Mouse (Mus musculus) spleen, adult 2 months (tissue): Measurements from ENCODE around the gene Nol4l.

ENCODE experiments used
- CTCF ChIP-seq: fragments of 200-500 bp; IDR thresholded peaks from 2 replicates; pipeline ENCODE4 v1.5.1; 2011; ENCODE audit warnings: mild to moderate bottlenecking, inconsistent platforms; ENCODE audit not compliant: insufficient read depth, insufficient read length, insufficient replicate concordance; ENCODE audit errors: extremely low read depth
- POLR2A ChIP-seq: fragments of 200-500 bp; IDR thresholded peaks from 2 replicates; pipeline ENCODE4 v1.6.1; 2011; ENCODE audit warnings: low read depth, low read length, inconsistent platforms

GRCm38 (mm10) chr2:153493781-153494292, 35.9 kb downstream of the Nol4l start:
- TF ChIP-seq CTCF = no peak
- TF ChIP-seq POLR2A = no peak
